Mouse (Mus musculus): Measurements from ENCODE around the gene Tial1.

DNA sequence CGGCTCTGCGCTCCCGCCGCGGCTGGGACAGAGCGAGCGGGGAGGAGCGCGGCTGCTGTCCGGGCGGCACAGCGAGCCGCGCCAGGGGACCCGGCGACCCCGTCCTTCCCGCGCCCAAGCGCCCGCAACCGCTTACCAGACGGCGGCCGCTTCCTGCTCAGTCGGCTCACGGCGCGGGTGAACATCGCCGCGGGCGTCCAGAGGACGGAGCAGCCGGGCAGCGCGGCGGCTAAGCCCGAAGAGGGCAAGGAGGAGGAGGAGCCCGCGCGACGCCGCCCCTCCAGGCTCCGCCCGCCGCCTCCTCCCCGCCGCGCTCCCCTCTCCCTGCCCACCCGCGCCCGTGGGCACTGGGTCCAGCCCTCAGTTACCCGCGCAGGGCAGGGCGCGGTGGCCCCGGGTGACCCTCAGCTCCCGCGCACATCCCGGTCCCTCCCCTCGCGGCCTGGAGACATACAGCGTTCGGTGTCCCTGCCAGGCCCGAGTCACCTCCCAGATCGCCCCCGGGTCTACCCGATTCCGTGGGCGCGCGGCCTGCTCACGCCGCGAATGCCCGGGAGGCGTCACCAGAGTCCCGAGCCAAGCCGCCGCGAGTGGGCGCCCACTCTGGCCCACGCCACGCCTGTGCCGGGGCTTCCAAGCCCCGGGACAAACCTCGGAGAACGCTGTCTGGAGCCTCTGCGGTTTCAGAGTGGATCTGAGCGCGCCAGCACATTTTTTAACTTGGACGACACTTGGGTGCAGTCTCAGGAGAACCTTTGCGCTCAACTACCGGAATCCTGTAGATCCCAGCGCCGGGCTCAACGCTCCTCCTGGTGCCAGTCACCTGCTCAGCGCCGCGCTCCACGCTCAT is 43.4 kb downstream of the Tial1 start, which contains the start of gene Rgs10:
- TF ChIP-seq CTCF (IDR thresholded peaks at IDR 0.05; ENCODE audit: low read depth, low read length) (no peak), POLR2A (IDR thresholded peaks at IDR 0.05; ENCODE audit: borderline replicate concordance, low read depth, low read length) (no peak)

Data from bone marrow macrophage, adult 2 months (primary cell).